Mouse (Mus musculus) adrenal gland, postnatal 10 days (tissue): ENCODE measurements around the gene Gm28305. TPM values are rescaled to one million over a fixed set of nuclear protein-coding genes. Genes with fewer than 3 reads are reported as not detected.

Source experiments
- DNase-seq: peaks from one replicate; pipeline ENCODE4 v3.0.0; 2021; ENCODE audit warnings: mixed read lengths
- total RNA-seq, 2 experiments: library from RNA; stranded (reverse); gene quantifications; 2 replicates each; pipeline ENCODE4 v1.2.3; 2021

Gm28305 gene
- total RNA-seq, 2 experiments from 2014 or later: not detected

GRCm38 (mm10) chr9:104070241-104070640, 29.8 kb downstream of the Gm28305 start:
- no peak for DNase-seq

- DNase-seq: no peak
Observed at GRCm38 (mm10) chr9:104070863-104071604, 30.6 kb downstream of the Gm28305 start.

DNA sequence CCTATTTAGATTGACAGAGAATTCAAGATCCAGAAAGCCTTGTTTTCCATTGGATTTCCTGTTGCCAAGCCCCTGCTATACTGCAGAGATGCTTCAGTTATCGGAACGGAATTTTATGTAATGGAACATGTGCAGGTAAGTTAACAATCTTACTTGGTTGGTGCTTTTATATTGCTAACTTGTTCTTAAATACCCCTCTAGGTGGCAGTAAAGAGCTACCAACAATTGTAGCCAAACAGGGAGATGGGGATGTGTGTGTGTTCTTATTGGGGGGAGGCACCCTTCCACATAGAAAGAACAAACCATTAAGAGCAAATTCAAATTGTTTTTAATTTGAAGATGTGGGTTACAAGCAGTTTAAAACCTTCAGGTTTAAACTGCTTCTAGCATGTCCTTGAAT, 35.3 kb downstream of the Gm28305 start:
- no peak for DNase-seq

- DNase-seq: no peak
Observed at GRCm38 (mm10) chr9:104078780-104079179, 38.3 kb downstream of the Gm28305 start.

DNA sequence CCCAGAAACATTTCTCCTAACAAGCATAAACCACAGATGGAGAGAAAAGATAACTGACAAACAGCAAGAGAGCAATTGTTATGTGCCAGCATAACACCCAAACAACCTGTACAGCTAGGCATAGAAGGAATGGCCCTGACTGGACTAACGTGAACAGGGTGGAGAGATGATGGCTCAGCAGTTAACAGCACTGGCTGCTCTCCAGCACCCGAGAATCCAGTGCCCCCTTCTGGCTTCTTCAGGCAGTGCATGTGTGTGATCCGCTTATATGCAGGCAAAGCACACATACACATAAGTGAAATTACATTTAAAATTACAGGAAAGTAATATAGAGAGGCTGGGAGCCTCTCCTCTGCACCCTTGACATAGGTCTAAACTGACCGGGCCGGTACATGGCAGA, 38.9 kb downstream of the Gm28305 start:
- peak; percentile 70 for DNase-seq

GRCm38 (mm10) chr9:104080038-104080437, 39.6 kb downstream of the Gm28305 start:
- no peak for DNase-seq

- no peak for DNase-seq
Observed at GRCm38 (mm10) chr9:104085730-104086429, 45.4 kb downstream of the Gm28305 start.

GRCm38 (mm10) chr9:104088555-104088954, 48.1 kb downstream of the Gm28305 start:
- DNase-seq: peak; percentile 40

DNA sequence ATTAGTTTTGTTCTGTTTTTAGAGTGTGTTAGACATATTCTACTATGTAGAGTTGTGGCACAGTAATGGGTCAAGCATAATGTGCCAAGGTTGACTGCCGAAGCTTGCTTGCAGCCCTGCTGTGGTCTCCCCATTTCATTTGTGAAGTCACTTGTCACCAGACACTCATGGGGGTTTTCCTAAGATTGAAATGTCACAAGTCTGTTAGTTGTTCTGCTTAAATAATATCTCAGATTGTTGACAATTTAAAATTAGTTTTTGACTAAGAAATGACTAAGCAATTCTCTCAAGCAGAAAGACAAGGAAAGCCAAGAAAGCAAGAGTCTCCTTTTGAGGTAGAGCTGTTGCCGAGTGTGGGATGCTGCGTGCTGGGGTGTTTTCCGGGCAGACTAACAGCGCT, 52.5 kb downstream of the Gm28305 start:
- DNase-seq: no peak

DNA sequence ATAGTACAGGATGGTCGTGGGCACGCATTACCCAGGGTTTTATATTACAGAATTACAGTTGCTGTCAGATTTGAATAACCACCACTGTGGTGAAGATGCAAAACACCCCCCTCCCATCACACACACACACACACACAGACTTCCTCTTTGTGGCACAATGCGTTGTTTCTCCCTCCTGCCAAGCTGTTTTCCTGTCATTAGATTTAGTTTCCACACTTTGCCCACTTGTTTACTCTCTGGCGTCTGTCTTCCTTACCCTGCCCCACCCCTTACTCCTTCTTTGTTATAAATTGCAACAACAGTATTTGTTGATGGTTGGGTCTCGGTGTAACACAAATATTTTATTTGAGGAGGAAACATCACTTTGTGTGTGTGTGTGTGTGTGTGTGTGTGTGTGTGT, 57.8 kb downstream of the Gm28305 start:
- no peak for DNase-seq

DNA sequence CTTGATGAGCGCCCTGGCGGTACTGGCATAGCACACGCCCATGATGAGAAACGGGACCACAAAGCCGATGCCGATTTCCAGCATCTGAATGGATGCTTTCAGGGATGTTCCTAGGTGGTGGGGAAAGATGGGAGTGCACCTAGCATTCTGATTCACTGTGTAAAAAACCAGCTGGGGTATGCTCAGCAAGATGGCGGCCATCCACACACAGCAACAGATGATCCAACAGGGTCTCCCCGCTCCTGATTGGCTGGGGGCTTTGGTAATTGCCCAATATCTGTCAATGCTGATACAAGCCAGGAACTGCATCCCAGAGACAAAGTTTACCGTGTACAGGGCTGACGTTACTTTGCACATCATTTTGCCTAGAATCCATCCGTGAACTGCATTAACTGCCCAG, 58.6 kb downstream of the Gm28305 start:
- no peak for DNase-seq

DNA sequence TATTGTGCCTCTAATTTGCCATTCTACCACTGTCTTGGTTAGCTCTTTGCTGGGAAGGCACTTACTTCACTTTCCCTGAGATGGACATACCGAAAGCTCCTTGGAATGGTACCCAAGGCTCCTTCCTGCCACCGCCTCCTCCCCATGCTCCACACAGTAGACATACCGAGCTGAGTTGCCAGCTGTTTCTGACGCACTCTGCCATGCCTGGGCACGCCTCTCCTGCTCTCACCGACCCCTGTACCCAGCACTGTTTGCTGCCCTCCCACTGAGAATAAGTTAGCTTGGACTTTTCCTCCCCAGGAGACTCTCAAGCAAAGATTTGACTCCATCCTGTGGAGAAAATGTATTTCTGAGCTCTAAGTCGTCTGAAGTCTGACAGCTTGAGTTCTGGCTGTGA, 60.4 kb downstream of the Gm28305 start:
- DNase-seq: no peak

GRCm38 (mm10) chr9:104101458-104101857, 61.0 kb downstream of the Gm28305 start:
- peak; percentile 56 for DNase-seq

GRCm38 (mm10) chr9:104102301-104102700, 61.8 kb downstream of the Gm28305 start:
- DNase-seq: no peak

- no peak for DNase-seq
Observed at GRCm38 (mm10) chr9:104102901-104103300, 62.4 kb downstream of the Gm28305 start.

GRCm38 (mm10) chr9:104104986-104105385, 64.5 kb downstream of the Gm28305 start:
- no peak for DNase-seq

GRCm38 (mm10) chr9:104106930-104107329, 66.5 kb downstream of the Gm28305 start:
- no peak for DNase-seq

DNA sequence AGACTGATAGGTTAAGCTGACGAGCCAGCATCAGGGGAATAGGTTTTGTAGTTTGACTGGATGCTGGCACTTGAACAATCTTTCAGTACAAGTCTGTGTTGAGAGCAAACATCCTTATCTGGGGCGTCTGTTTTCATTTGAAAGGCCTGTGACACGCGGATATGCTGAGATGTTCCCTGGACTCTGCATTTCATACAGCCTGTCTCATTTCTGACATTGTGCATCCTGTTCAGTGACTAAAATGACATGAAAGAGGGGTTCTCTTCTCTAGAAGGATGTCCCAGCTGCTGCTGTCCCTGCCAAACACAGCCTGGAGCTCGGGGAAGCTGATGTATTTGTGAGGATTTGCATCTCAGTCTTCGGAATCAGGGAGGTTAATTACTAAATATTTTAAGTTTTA, 67.0 kb downstream of the Gm28305 start:
- no peak for DNase-seq

GRCm38 (mm10) chr9:104108571-104109143, 68.2 kb downstream of the Gm28305 start:
- DNase-seq: no peak

DNA sequence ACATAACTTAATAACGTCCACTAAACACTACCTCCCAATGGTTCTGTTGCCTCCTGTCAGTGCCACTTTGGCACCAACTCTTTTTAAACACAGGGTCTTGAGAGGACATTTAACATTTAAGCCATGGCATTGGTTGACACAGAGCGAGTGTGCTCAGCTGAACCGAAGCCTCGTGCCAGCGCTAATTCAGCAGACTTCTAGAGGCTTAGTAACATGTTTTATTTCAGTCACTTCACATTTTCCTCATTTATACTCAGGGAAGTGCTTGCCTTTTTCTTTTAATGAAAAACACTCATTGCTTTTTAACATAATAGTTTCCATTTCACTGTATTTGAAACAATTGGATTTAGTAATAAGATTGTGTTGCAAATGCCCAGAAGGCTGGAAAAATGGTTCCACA, 68.7 kb downstream of the Gm28305 start:
- DNase-seq: no peak

GRCm38 (mm10) chr9:104123101-104123500, 82.6 kb downstream of the Gm28305 start:
- DNase-seq: no peak

- no peak for DNase-seq
Observed at GRCm38 (mm10) chr9:104123622-104124021, 83.2 kb downstream of the Gm28305 start.
